Mouse (Mus musculus) adrenal gland, adult (tissue): Measurements from ENCODE around the gene Zfp773.
"Not testable (repeated sequence)": the region's sequence is repeated elsewhere in the genome, so short reads cannot be mapped to it uniquely, and the experiment has no call there.

Experiments used
- DNase-seq, 2 experiments: peaks; one replicate each; pipeline ENCODE4 v3.0.0; 2022 to 2023; ENCODE audit warnings: low spot score in 1 of 2; ENCODE audit not compliant: inconsistent age in 2 of 2

Zfp773 gene

GRCm38 (mm10) chr7:7136379-7136866 lies at the start of gene Zfp773:
Gene Zfp773, minus strand, starts transcription at chr7:7136755.
- peak; percentile 64 to 91 for DNase-seq

- DNase-seq: no peak
Measured at GRCm38 (mm10) chr7:7185897-7186296, 49.3 kb upstream of the Zfp773 start.

- peak; percentile 67 to 88 for DNase-seq
Measured at GRCm38 (mm10) chr7:7171227-7172147, 34.9 kb upstream of the Zfp773 start, which contains the start of gene Zfp418. Gene Zfp418, plus strand, starts transcription at chr7:7171330.

- no peak for DNase-seq
Measured at GRCm38 (mm10) chr7:7145991-7146608, 9.5 kb upstream of the Zfp773 start.

- no peak for DNase-seq
Measured at GRCm38 (mm10) chr7:7144215-7144614, 7.7 kb upstream of the Zfp773 start.

GRCm38 (mm10) chr7:7132751-7133150 lies 3.8 kb downstream of the Zfp773 start:
- DNase-seq: no peak

- DNase-seq: not testable (repeated sequence)
Measured at GRCm38 (mm10) chr7:7130491-7131124, 5.9 kb downstream of the Zfp773 start.

- DNase-seq: no peak
Measured at GRCm38 (mm10) chr7:7121602-7121980, 15.0 kb downstream of the Zfp773 start.

GRCm38 (mm10) chr7:7120921-7121601 lies 15.5 kb downstream of the Zfp773 start, which contains the start of gene Zfp954:
Gene Zfp954, minus strand, starts transcription at chr7:7121488.
- DNase-seq: peak; percentile 89 to 96

- DNase-seq: no peak
Measured at GRCm38 (mm10) chr7:7118441-7118840, 18.1 kb downstream of the Zfp773 start.

GRCm38 (mm10) chr7:7108501-7108900 lies 28.1 kb downstream of the Zfp773 start:
- no peak for DNase-seq
